Mouse (Mus musculus) mouse embryonic stem cell (cell line): ENCODE measurements around the gene Zic1.

Experiments
- in situ Hi-C, 2 experiments: fragments of 300-500 bp; cut with MboI; formaldehyde crosslinking; loops; 1 replicate in 1 of 2; 3 replicates in 1 of 2; pipeline ENCODE4 v1.14.3; 2019 to 2020; ENCODE audit warnings: low sequenced_read_pairs in 2 of 2, low pct_unique_long_range_greater_than_20kb in 1 of 2, mixed read lengths in 1 of 2; ENCODE audit not compliant: unreplicated experiment in 1 of 2

Gene Zic1

GRCm38 (mm10) chr9:91360151-91361032 lies 5.2 kb downstream of the Zic1 start:
- in situ Hi-C loops, result no loop called here

- in situ Hi-C loops, result no loop called here
Measured at GRCm38 (mm10) chr9:91358851-91359687, 6.5 kb downstream of the Zic1 start.

GRCm38 (mm10) chr9:91357321-91357720 lies 8.3 kb downstream of the Zic1 start:
- in situ Hi-C loops, result no loop called here

- in situ Hi-C loops, result no loop called here
Measured at GRCm38 (mm10) chr9:91356353-91356740, 9.3 kb downstream of the Zic1 start.

- in situ Hi-C loops, result no loop called here
Measured at GRCm38 (mm10) chr9:91355629-91356352, 9.8 kb downstream of the Zic1 start.

GRCm38 (mm10) chr9:91355270-91355589 lies 10.4 kb downstream of the Zic1 start:
- in situ Hi-C loops, result no loop called here

GRCm38 (mm10) chr9:91354434-91355269 lies 11.0 kb downstream of the Zic1 start:
- in situ Hi-C loops, result no loop called here

GRCm38 (mm10) chr9:91353551-91354433 lies 11.8 kb downstream of the Zic1 start:
- in situ Hi-C loops, result no loop called here

GRCm38 (mm10) chr9:91352786-91353185 lies 12.8 kb downstream of the Zic1 start:
- in situ Hi-C loops, result no loop called here

GRCm38 (mm10) chr9:91351961-91352411 lies 13.6 kb downstream of the Zic1 start:
- in situ Hi-C loops, result no loop called here

- in situ Hi-C loops, result no loop called here
Measured at GRCm38 (mm10) chr9:91351361-91351760, 14.2 kb downstream of the Zic1 start.

- in situ Hi-C loops, result no loop called here
Measured at GRCm38 (mm10) chr9:91350861-91351291, 14.7 kb downstream of the Zic1 start.

- in situ Hi-C loops, result no loop called here
Measured at GRCm38 (mm10) chr9:91350211-91350791, 15.3 kb downstream of the Zic1 start.

- in situ Hi-C loops, result no loop called here
Measured at GRCm38 (mm10) chr9:91348746-91349145, 16.9 kb downstream of the Zic1 start.

- in situ Hi-C loops, result no loop called here
Measured at GRCm38 (mm10) chr9:91347591-91347990, 18.0 kb downstream of the Zic1 start.
